Mouse (Mus musculus) embryo, embryonic 11 days (tissue): Measurements from ENCODE around the gene Bgn.

Experiments used
- DNase-seq: peaks from one replicate; pipeline ENCODE4 v3.0.0-alpha.2; 2015

Bgn gene

GRCm38 (mm10) chrX:73490804-73491203, 7.4 kb downstream of the Bgn start:
- DNase-seq = no peak

- DNase-seq = peak; percentile 78
Measured at GRCm38 (mm10) chrX:73493567-73493966, 10.2 kb downstream of the Bgn start.

GRCm38 (mm10) chrX:73496746-73497145, 13.3 kb downstream of the Bgn start:
- DNase-seq = no peak

- no peak for DNase-seq
Measured at GRCm38 (mm10) chrX:73505130-73505735, 21.8 kb downstream of the Bgn start.

- DNase-seq = no peak
Measured at GRCm38 (mm10) chrX:73506577-73506976, 23.2 kb downstream of the Bgn start.

GRCm38 (mm10) chrX:73509209-73509608, 25.8 kb downstream of the Bgn start:
- no peak for DNase-seq

GRCm38 (mm10) chrX:73512904-73513303, 29.5 kb downstream of the Bgn start:
- DNase-seq = peak; percentile 7

- DNase-seq = no peak
Measured at GRCm38 (mm10) chrX:73516556-73516955, 33.2 kb downstream of the Bgn start.

- no peak for DNase-seq
Measured at GRCm38 (mm10) chrX:73517060-73517600, 33.7 kb downstream of the Bgn start.

- DNase-seq = no peak
Measured at GRCm38 (mm10) chrX:73520692-73521091, 37.3 kb downstream of the Bgn start.

- DNase-seq = no peak
Measured at GRCm38 (mm10) chrX:73524318-73525222, 41.2 kb downstream of the Bgn start.

GRCm38 (mm10) chrX:73525223-73526140, 42.1 kb downstream of the Bgn start:
- DNase-seq = no peak

GRCm38 (mm10) chrX:73526410-73526887, 43.0 kb downstream of the Bgn start:
- no peak for DNase-seq

- no peak for DNase-seq
Measured at GRCm38 (mm10) chrX:73537875-73538274, 54.5 kb downstream of the Bgn start.

- DNase-seq = peak; percentile 14
Measured at GRCm38 (mm10) chrX:73543340-73543739, 59.9 kb downstream of the Bgn start.
